Mouse (Mus musculus) CH12.LX (cell line): ENCODE measurements at regions not wholly inside any gene's neighbourhood (a gene's known extent, or its start where the extent isn't known, plus 50 kb on each side); places are given as distances from the start of the nearest gene placed in this dataset.

Source experiments
- DNase-seq: peaks from one replicate; pipeline ENCODE4 v3.0.0-alpha.2; 2013; ENCODE audit errors: extremely low read depth
- H3K27ac ChIP-seq: 2 replicates; pipeline ENCODE4 v1.5.1; 2012; ENCODE audit warnings: low read depth, mild to moderate bottlenecking, control low read depth, moderate library complexity; ENCODE audit not compliant: insufficient read depth
- H3K27me3 ChIP-seq: replicated peaks from 2 replicates; pipeline ENCODE3; 2012; ENCODE audit warnings: inconsistent platforms
- H3K36me3 ChIP-seq, 2 experiments: replicated peaks in 1 of 2; 2 replicates each; pipeline versions ENCODE3 to v1.6.1; 2012; ENCODE audit warnings: inconsistent platforms in 1 of 2, low read length in 1 of 2, mild to moderate bottlenecking in 1 of 2, mixed read lengths in 1 of 2, moderate library complexity in 1 of 2; ENCODE audit not compliant: control insufficient read depth in 1 of 2, insufficient read depth in 1 of 2
- H3K4me1 ChIP-seq, 2 experiments: 2 replicates each; pipeline ENCODE4 v1.6.1; 2012; ENCODE audit warnings: inconsistent platforms in 1 of 2, moderate library complexity in 1 of 2; ENCODE audit not compliant: insufficient read depth in 2 of 2, control insufficient read depth in 1 of 2
- H3K4me2 ChIP-seq: 2 replicates; pipeline ENCODE4 v1.6.1; 2012; ENCODE audit warnings: low read depth, mild to moderate bottlenecking, control low read depth; ENCODE audit not compliant: poor library complexity, insufficient read depth, severe bottlenecking
- H3K4me3 ChIP-seq, 3 experiments: fragments of 150-350 bp in 1 of 3; sonication (generic) in 1 of 3; replicated peaks in 1 of 3; 2 replicates each; pipeline versions ENCODE3 to v1.5.1; 2011 to 2012; ENCODE audit warnings: low read depth in 2 of 3, low read length in 2 of 3, mild to moderate bottlenecking in 2 of 3, moderate library complexity in 2 of 3, control low read depth in 1 of 3, improper control_type of control experiment in 1 of 3, inconsistent platforms in 1 of 3, mixed read lengths in 1 of 3; ENCODE audit not compliant: poor library complexity in 1 of 3
- H3K79me2 ChIP-seq: replicated peaks from 2 replicates; pipeline ENCODE4 v1.6.1; 2012; ENCODE audit warnings: mild to moderate bottlenecking, moderate library complexity; ENCODE audit not compliant: control insufficient read depth, poor library complexity, insufficient read depth, severe bottlenecking; ENCODE audit errors: extremely low read depth
- H3K9ac ChIP-seq: 2 replicates; pipeline ENCODE4 v1.6.1; 2012; ENCODE audit warnings: low read depth, mild to moderate bottlenecking, control low read depth, moderate library complexity; ENCODE audit not compliant: insufficient read depth
- H3K9me3 ChIP-seq: replicated peaks from 2 replicates; pipeline ENCODE3; 2012; ENCODE audit warnings: low read length, inconsistent platforms, mixed read lengths
- CHD1 ChIP-seq: IDR thresholded peaks from 2 replicates; pipeline ENCODE4 v1.6.1; 2012; ENCODE audit warnings: low read depth, low read length, improper control_type of control experiment, inconsistent platforms
- CTCF ChIP-seq, 2 experiments: IDR thresholded peaks in 1 of 2; conservative IDR thresholded peaks in 1 of 2; 2 replicates each; pipeline ENCODE4 v1.5.1; 2011 to 2012; ENCODE audit warnings: low read depth in 2 of 2, low read length in 2 of 2, improper control_type of control experiment in 1 of 2, inconsistent platforms in 1 of 2, mild to moderate bottlenecking in 1 of 2, moderate library complexity in 1 of 2
- ETS1 ChIP-seq: conservative IDR thresholded peaks from 2 replicates; pipeline ENCODE4 v1.6.1; 2012; ENCODE audit warnings: low read depth, mild to moderate bottlenecking, inconsistent platforms, low read length, improper control_type of control experiment, moderate library complexity
- GABPA ChIP-seq: IDR thresholded peaks from 2 replicates; pipeline ENCODE4 v1.6.1; 2012; ENCODE audit warnings: low read depth, low read length, improper control_type of control experiment, inconsistent platforms; ENCODE audit not compliant: insufficient replicate concordance
- IRF4 ChIP-seq: IDR thresholded peaks from 2 replicates; pipeline ENCODE4 v1.6.1; 2014; ENCODE audit warnings: low read depth, mild to moderate bottlenecking, inconsistent platforms, low read length, improper control_type of control experiment
- JUN ChIP-seq: IDR thresholded peaks from 2 replicates; pipeline ENCODE4 v1.6.1; 2011; ENCODE audit warnings: low read depth, mild to moderate bottlenecking, low read length, improper control_type of control experiment, moderate library complexity; ENCODE audit not compliant: insufficient read depth
- KAT2A ChIP-seq: IDR thresholded peaks from 2 replicates; pipeline ENCODE4 v1.6.1; 2012; ENCODE audit warnings: low read length, improper control_type of control experiment, inconsistent platforms; ENCODE audit not compliant: insufficient replicate concordance
- MAFK ChIP-seq: IDR thresholded peaks from 2 replicates; pipeline ENCODE4 v1.6.1; 2011; ENCODE audit warnings: low read length, improper control_type of control experiment; ENCODE audit not compliant: insufficient replicate concordance
- MAX ChIP-seq: IDR thresholded peaks from 2 replicates; pipeline ENCODE4 v1.6.1; 2011; ENCODE audit warnings: low read length, improper control_type of control experiment
- MYC ChIP-seq: IDR thresholded peaks from 2 replicates; pipeline ENCODE4 v1.6.1; 2011; ENCODE audit warnings: low read depth, mild to moderate bottlenecking, improper control_type of control experiment, low read length
- NELFE ChIP-seq: IDR thresholded peaks from 2 replicates; pipeline ENCODE4 v1.6.1; 2011; ENCODE audit warnings: low read depth, low read length, improper control_type of control experiment
- NRF1 ChIP-seq: IDR thresholded peaks from 2 replicates; pipeline ENCODE4 v1.6.1; 2014; ENCODE audit warnings: low read depth, mild to moderate bottlenecking, inconsistent platforms, low read length, improper control_type of control experiment, moderate library complexity
- PAX5 ChIP-seq: IDR thresholded peaks from 2 replicates; pipeline ENCODE4 v1.6.1; 2012; ENCODE audit warnings: low read length, inconsistent platforms, mixed read lengths
- POLR2A ChIP-seq: IDR thresholded peaks from 2 replicates; pipeline ENCODE4 v1.6.1; 2011; ENCODE audit warnings: low read depth, mild to moderate bottlenecking, improper control_type of control experiment, low read length
- RAD21 ChIP-seq: IDR thresholded peaks from 2 replicates; pipeline ENCODE4 v1.6.1; 2011; ENCODE audit warnings: low read depth, mild to moderate bottlenecking, low read length, improper control_type of control experiment, moderate library complexity
- RCOR1 ChIP-seq: conservative IDR thresholded peaks from 2 replicates; pipeline ENCODE4 v1.6.1; 2012; ENCODE audit warnings: low read depth, mild to moderate bottlenecking, inconsistent platforms, low read length, improper control_type of control experiment
- SIN3A ChIP-seq: IDR thresholded peaks from 2 replicates; pipeline ENCODE4 v1.6.1; 2012; ENCODE audit warnings: low read length, improper control_type of control experiment, inconsistent platforms
- TBP ChIP-seq: conservative IDR thresholded peaks from 2 replicates; pipeline ENCODE4 v1.6.1; 2011; ENCODE audit warnings: low read depth, low read length, improper control_type of control experiment
- USF1 ChIP-seq: IDR thresholded peaks from 2 replicates; pipeline ENCODE4 v1.6.1; 2014; ENCODE audit warnings: low read depth, mild to moderate bottlenecking, inconsistent platforms, low read length, improper control_type of control experiment
- USF2 ChIP-seq: conservative IDR thresholded peaks from 2 replicates; pipeline ENCODE4 v1.6.1; 2011; ENCODE audit warnings: low read depth, low read length, improper control_type of control experiment
- ZC3H11A ChIP-seq: IDR thresholded peaks from 2 replicates; pipeline ENCODE4 v1.6.1; 2012; ENCODE audit warnings: low read depth, mild to moderate bottlenecking, inconsistent platforms, low read length, improper control_type of control experiment
- ZKSCAN1 ChIP-seq: IDR thresholded peaks from 2 replicates; pipeline ENCODE4 v1.6.1; 2012; ENCODE audit warnings: low read depth, inconsistent platforms, low read length, improper control_type of control experiment, borderline replicate concordance
- ZMIZ1 ChIP-seq: IDR thresholded peaks from 2 replicates; pipeline ENCODE4 v1.6.1; 2012; ENCODE audit warnings: low read depth, mild to moderate bottlenecking, inconsistent platforms, low read length, improper control_type of control experiment
- dilution Hi-C: fragments of 300-500 bp; cut with MboI; formaldehyde crosslinking; loops from 2 replicates; pipeline ENCODE4 v1.14.3; 2020; ENCODE audit warnings: low sequenced_read_pairs; ENCODE audit not compliant: extremely low pct_unique_long_range_greater_than_20kb, extremely low pct_ligation_motif_present
- in situ Hi-C: fragments of 300-500 bp; cut with MboI; formaldehyde crosslinking; loops from 3 replicates; pipeline ENCODE4 v1.14.3; 2019; ENCODE audit warnings: low sequenced_read_pairs, low pct_ligation_motif_present, low pct_unique_long_range_greater_than_20kb, mixed read lengths

DNA sequence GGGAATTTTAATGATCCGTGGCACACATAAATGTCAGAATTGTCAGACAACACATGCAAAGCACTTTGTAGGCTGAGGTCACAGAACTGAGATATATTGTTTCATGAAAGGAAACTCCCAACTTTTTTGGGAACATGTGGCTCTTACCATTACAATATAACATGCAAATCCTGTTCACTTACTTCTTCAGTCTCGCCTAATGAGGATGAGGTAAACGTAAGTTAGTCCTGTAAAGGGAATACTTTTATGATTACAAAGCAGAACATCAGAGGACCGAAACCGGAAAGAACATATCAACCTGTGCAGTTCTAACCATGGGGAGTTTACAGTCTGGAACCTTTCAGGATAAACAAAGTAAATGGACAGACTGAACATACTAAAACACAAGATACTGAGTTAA is 520.1 kb upstream of the Tmprss15 start:
- H3K9me3 ChIP-seq, result peaks cover 23% of the 10 kb centered on the region

DNA sequence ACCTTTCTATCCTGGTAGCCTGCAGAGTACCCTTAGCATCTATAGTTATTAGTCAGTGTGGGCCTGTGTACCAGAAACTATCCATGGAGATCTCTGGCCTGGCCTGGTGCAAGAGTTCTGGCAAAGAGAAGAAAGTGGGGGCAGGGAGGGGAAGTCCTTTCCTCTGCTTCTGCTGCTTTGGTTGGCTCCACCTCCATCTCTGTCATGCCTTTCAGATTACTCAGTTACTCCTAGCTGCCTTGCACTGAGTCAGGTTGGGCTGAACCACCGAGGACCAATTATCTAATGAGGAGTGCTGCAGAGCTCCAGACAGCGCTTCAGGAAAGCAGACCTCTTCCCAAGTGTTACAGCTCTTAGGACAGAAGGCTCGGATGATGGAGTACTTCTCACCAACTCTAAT is 500.0 kb upstream of the Tmprss15 start:
- no peaks in the 10 kb centered on the region for H3K79me2 ChIP-seq
- in situ Hi-C loops (no loop called here), dilution Hi-C loops (no loop called here)

More for the DNA sequence above, 520.1 kb upstream of the Tmprss15 start:
- no peak overlapping the region for H3K27ac ChIP-seq
- H3K36me3 ChIP-seq, result no peaks in the 10 kb centered on the region
- dilution Hi-C loops, result no loop called here
- no peak overlapping the region for H3K9ac ChIP-seq
- H3K79me2 ChIP-seq, result no peaks in the 10 kb centered on the region
- no peaks in the 10 kb centered on the region for H3K4me1 ChIP-seq
- in situ Hi-C loops, result no loop called here
- H3K27me3 ChIP-seq, result no peaks in the 10 kb centered on the region
- DNase-seq, result no peak
- H3K4me2 ChIP-seq, result no peak overlapping the region
- H3K4me3 ChIP-seq, result no peak overlapping the region
- TF ChIP-seq NRF1 (no peak), CHD1 (no peak), ZMIZ1 (no peak), USF1 (no peak), MAFK (no peak), CTCF (conservative IDR thresholded peaks at IDR 0.05 in 1 of 2, IDR thresholded peaks at IDR 0.05 in 1 of 2; ENCODE audit: low read depth in 2 of 2, low read length in 2 of 2) (no peak)
- TF ChIP-seq, all 38 proteins: peak for 0

DNA sequence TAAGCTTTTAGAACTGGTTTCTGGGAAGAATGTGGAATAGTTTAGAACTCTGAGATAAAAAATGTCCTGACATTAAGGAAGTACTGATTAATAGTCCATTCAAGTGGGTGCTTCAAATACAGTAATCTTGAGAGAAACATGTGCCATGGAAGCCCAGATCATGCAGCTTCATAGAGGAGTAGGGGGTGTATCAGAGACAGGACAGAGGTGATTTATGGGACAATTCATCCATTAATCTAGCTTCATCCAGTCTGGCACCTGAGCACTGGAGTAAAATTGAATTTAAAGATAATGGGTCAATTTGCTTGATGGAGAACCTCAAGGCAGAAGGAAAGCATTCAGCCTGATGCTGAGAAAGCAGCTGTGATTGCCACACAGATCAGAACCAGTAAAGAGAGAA is 494.8 kb upstream of the Tmprss15 start:
- no peak for DNase-seq
- Histone ChIP-seq H3K4me2 (no peak overlapping the region), H3K4me1 (no peaks in the 10 kb centered on the region), H3K27me3 (no peaks in the 10 kb centered on the region), H3K36me3 (no peaks in the 10 kb centered on the region)
- dilution Hi-C loops, result no loop called here
- TF ChIP-seq NELFE (no peak), USF1 (no peak), ZC3H11A (no peak), MYC (no peak), ZKSCAN1 (no peak), IRF4 (no peak), PAX5 (no peak), NRF1 (no peak), SIN3A (no peak), JUN (no peak), TBP (no peak), ETS1 (no peak), CTCF (conservative IDR thresholded peaks at IDR 0.05 in 1 of 2, IDR thresholded peaks at IDR 0.05 in 1 of 2; ENCODE audit: low read depth in 2 of 2, low read length in 2 of 2) (no peak)
- TF ChIP-seq, all 38 proteins: peak for 0
- in situ Hi-C loops, result no loop called here
- no peak overlapping the region for H3K4me3 ChIP-seq
- H3K27ac ChIP-seq, result no peak overlapping the region
- H3K9ac ChIP-seq, result no peak overlapping the region
- H3K79me2 ChIP-seq, result no peaks in the 10 kb centered on the region
- H3K9me3 ChIP-seq, result peaks cover 38% of the 10 kb centered on the region

More for the DNA sequence above, 500.0 kb upstream of the Tmprss15 start:
- Histone ChIP-seq H3K9me3 (peaks cover 40% of the 10 kb centered on the region), H3K9ac (no peak overlapping the region), H3K36me3 (no peaks in the 10 kb centered on the region), H3K4me2 (no peak overlapping the region), H3K4me1 (no peaks in the 10 kb centered on the region), H3K27me3 (no peaks in the 10 kb centered on the region), H3K4me3 (no peak overlapping the region), H3K27ac (no peak overlapping the region)
- TF ChIP-seq KAT2A (no peak), ZC3H11A (no peak), USF2 (no peak), USF1 (no peak), JUN (no peak), ETS1 (no peak), GABPA (no peak), NELFE (no peak), RCOR1 (no peak), PAX5 (no peak), MAX (no peak), RAD21 (no peak), POLR2A (no peak)
- DNase-seq, result no peak
